Mouse (Mus musculus): ENCODE results near the gene Phf12. TPM values are rescaled to one million over a fixed set of nuclear protein-coding genes. Genes with fewer than 3 reads are reported as not detected.
A peak's percentile ranks its signal among the peaks of the same experiment; 100 is the strongest.

Phf12 gene
- polyA plus RNA-seq, 1 experiment: 27.0 TPM

DNA sequence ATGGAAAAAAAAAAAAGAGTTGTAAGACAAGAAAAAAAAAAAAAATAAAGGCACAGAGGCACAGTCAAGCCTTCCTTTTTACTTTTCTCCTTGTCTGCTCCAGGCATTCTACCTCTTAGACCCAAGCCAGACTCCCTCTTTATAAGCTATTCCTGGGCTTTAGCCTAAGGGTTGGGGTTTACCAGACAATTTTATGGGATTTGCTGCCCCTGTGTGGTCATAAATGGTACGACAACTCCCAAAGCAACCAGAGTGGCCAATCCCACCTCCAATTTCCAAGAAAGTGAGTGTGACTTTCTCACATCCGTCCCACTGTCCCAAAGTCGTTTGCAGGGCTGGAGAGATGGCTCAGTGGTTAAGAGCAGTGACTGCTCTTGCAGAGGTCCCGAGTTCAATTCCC, 15.4 kb upstream of the Phf12 start:
- under 1% methylated on average over 4 of the region's 4 CpGs for WGBS
- peak; percentile 48 for DNase-seq (ENCODE audit: low read depth, low spot score)

DNA sequence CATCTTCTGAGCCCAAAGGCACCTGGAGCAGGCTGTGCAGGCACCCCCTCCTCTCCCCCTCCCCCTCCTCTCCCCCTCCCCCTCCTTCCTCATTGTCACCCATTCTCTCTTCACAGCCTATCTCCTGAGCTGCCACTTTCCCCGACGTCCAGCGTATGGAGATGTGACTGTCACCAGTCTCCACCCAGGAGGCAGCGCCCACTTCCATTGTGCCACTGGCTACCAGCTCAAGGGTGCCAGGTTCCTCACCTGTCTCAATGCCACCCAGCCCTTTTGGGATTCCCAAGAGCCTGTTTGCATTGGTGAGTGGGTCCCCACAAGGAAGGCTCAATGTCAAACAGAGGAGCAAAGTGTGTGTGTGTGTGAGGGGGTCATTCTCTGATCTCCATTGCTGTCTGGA, 13.8 kb upstream of the Phf12 start:
- no peak for DNase-seq (ENCODE audit: low read depth, low spot score)
- 53% methylated on average over 4 of the region's 4 CpGs for WGBS

DNA sequence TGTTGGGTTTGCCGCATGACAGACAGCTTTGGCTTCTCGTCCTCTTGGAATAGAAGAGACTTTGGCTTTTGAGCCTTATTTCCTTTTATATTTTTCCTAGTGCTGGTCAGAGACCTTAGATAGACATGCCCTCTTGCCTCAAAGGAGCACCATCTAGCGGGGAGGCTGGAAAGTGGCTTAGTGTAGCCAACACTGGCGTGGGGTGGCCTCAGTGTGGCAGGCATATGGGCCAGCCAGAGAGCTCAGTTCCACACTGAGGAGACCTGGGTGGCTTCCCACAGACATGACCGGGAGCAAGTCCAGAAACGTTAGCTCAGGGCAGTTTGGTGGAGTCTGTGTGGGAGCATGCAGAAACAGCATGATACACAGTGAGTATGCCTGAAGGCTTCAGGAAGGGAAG, 11.8 kb upstream of the Phf12 start:
- DNase-seq (ENCODE audit: low read depth, low spot score): no peak
- whole genome bisulfite sequencing: 78% methylated on average over 6 of the region's 6 CpGs

DNA sequence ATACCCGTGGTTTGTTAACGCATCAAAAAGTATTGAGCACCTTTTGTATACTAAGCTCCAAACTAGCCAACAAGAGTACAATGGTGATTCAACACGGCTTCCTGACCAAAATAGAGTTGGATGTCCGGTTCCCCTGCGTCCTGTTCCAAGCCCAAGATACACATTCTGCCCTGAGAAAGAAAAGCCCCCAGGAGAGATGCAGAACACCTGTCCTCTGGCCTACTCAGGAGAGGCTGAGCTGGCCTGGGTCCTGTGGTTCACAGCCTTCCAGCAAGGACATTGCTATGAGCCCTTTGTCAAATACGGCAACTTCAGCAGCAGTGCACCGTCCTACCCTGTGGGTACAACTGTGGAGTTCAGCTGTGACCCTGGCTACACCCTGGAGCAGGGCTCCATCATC, 9.0 kb upstream of the Phf12 start:
- WGBS: 79% methylated on average over 7 of the region's 7 CpGs
- DNase-seq (ENCODE audit: low read depth, low spot score): no peak

DNA sequence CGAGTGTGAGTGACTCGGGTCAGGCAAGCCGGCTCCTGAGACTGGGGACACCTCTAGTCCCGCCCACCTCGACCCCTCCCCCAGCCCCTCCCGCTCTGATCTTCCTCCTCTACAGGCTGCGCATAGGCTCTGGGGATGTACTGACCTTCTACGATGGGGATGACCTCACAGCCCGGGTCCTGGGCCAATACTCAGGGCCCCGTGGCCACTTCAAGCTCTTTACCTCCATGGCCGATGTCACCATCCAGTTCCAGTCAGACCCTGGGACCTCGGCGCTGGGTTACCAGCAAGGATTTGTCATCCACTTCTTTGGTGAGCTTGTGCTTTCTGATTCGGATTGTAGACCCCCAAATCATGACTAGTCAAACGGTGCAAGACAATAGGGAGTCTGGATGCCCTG, 8.2 kb upstream of the Phf12 start:
- no peak for DNase-seq (ENCODE audit: low read depth, low spot score)
- whole genome bisulfite sequencing: 39% methylated on average over 15 of the region's 15 CpGs

DNA sequence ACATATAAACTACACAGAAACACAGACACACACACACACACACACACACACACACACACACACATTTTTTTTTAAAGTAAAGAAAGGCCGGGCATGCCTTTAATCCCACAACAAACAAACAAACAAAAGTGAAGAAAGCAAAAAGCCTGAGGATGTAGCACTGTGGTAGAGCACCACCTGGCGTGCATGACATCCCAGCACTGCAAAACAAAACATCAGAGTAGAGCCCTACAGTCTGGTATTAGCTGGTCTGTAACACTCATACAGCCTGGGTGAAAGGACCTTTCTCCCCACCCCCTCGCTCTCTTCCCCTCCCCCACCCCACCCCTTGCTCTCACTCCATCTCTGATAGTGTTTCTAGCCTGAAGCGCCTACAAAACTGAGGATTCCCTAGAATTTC, 6.7 kb upstream of the Phf12 start:
- no peak for DNase-seq (ENCODE audit: low read depth, low spot score)
- 29% methylated on average over 4 of the region's 4 CpGs for WGBS

DNA sequence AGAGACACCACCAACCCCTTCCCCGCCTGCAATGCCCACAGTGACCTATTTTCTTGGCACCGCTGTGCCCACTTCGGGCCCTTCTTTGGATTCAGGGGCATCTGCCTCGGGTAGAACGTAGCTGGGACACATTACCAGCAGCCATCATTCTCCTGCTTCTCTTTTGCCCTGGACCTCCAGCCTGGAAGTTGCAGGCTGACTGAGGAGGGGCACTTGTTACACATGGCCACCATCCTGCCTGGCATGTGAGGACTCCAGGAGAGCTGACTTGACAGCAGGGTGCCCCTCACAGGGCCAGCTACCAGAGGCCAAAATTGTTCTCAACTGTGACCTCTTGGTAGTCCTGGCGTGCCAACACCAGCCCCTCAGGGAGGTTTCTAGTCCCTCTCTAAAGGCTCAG, 4.4 kb upstream of the Phf12 start:
- no peak for DNase-seq (ENCODE audit: low read depth, low spot score)
- WGBS: 80% methylated on average over 6 of the region's 6 CpGs

DNA sequence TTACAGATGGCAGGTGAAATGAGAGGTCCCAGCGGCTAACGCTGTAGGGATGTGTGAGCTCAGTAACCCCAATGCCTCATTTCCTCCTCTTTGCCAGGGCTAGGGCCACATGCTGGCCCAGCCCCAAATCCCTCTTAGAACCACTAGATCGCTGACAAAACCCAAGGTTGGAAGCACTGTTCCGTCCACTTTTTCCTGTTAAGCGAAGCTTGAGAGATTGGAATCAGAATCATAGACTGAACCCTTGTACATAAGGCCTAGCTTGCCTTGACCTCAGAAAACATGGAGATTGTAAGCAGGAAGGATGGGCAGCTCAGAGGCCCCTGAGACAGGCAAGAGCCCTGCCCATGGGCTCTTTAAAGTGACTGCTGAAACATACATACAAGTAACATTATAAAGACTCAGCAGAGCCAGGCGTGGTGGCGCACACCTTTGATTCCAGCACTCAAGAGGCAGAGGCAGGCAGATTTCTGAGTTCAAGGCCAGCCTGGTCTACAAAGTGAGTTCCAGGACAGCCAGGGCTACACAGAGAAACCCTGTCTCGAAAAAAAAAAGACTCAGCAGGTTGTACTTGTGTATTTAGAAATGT, 3.2 kb upstream of the Phf12 start:
- no peak for DNase-seq (ENCODE audit: low read depth, low spot score)
- 79% methylated on average over 8 of the region's 8 CpGs for WGBS

DNA sequence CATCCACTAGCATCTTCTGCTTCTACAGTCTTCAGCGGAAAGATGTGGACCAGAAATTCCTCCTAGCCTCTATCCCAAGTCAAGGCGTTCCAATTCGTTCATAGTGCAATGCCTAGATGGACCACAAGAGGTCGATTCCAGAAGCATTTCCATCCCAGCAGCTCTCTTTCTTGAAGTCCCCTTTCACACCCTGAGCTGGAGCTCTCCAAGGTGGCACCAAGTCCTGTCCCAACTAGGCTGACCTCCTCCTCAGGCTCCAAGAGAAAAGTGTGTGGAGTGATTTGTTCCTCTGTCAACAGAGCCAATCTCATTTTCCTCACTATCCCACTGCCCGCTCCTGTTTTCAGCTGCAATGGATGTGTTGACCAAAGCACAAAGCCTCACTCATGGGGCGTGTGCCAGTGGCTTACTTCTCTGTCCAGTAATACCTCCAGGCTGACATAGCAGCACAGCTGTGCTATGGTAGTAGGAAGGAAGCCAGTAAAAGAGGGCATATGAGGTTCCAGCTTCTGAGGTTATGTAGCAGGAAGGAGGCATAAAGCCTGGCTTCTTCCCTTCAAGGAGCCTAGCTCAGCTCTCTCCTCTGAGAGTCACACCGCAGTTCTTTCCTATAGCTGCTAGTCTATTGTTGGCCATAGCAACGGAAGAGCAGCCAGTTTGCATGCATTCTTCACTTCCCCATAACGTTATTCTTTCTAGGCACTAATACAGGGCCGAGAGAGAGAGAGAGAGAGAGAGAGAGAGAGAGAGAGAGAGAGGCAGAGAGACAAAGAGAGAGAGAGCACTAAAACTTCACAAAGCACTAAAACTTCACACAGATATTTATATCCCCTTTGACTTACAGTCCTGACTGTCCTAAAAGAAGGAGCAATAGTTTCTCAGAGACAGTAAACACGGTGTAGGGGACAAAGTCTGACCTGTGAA, 2.0 kb upstream of the Phf12 start:
- peak; percentile 37 for DNase-seq (ENCODE audit: low read depth, low spot score)
- 21% methylated on average over 11 of the region's 11 CpGs for WGBS

DNA sequence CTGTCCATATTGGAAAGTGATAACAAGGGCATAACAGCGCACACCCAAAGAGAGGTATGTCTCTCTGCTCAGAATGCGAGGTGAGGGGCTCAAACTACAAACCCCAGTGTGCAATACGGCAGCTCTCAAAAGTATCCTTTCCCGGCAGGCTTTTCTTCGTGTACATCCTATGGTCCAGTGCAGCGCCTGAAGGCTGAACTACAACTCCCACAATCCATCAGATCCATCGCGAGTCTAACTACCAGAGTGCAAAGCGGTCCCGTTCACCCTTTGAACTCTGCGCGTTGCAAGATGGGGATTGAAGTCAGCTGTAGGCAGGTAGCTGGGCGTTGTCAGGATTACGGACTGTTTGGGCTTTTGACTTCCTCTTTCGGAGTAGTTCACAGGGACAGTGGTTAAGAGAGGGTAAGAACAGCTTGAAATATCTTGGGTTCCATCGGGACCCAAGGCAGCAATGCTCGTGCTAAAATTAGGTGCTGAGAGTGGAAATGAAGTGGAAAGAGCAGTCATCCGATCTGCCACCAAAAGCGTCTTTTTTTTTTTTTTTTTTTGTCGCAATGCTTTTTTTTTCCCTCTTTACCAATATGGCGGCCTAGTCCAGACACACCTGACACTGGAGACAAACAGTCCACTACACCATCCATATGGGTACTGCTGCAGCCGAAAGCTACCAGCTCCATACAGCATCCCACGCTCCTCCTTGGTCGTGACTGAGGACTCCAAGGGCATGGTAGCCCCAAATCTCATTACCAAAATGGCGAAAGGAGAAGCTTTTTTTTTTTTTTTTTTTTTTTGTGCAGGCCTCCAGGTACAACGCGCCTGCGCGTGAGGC, 729 bp upstream of the Phf12 start:
- DNase-seq (ENCODE audit: low read depth, low spot score): peak; percentile 100
- WGBS: under 1% methylated on average over 29 of the region's 29 CpGs

DNA sequence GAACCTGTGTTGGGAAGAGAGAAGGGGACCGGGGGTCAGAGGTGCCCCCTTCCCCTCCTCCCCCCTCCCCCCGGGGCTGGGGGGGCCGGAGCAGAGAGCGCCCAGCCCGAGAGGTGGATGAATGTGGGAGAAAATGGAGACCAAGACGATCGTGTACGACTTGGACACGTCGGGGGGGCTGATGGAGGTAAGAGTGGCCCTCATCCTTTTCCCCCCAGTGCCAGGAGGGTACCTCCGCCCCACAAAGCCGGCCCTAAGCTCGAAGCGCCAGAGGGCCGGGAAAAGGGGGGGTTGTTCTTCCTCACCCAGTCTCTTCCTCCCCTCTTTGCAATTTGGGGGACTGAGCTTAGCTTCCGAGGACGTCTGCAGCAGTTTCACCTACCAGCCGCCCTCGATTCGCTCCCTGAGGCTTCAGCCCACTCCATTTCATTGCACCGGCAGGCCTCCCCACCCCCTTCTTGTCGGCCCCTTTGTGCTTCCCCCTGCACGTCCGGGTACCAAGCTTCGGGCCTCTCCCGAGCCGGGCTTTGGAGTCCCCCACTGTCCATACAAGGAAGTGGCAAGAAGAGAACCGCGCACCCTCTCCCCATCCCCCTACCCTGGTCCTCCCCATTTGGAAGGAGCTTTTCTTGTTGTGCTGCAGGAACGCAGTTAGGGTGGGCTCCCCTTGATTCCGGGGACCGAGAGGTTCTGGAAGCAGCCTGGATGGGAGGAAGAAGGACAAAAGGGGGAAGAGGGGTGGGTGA, 810 bp downstream of the Phf12 start:
- DNase-seq (ENCODE audit: low read depth, low spot score): peak; percentile 14
- WGBS: under 1% methylated on average over 31 of the region's 32 CpGs

DNA sequence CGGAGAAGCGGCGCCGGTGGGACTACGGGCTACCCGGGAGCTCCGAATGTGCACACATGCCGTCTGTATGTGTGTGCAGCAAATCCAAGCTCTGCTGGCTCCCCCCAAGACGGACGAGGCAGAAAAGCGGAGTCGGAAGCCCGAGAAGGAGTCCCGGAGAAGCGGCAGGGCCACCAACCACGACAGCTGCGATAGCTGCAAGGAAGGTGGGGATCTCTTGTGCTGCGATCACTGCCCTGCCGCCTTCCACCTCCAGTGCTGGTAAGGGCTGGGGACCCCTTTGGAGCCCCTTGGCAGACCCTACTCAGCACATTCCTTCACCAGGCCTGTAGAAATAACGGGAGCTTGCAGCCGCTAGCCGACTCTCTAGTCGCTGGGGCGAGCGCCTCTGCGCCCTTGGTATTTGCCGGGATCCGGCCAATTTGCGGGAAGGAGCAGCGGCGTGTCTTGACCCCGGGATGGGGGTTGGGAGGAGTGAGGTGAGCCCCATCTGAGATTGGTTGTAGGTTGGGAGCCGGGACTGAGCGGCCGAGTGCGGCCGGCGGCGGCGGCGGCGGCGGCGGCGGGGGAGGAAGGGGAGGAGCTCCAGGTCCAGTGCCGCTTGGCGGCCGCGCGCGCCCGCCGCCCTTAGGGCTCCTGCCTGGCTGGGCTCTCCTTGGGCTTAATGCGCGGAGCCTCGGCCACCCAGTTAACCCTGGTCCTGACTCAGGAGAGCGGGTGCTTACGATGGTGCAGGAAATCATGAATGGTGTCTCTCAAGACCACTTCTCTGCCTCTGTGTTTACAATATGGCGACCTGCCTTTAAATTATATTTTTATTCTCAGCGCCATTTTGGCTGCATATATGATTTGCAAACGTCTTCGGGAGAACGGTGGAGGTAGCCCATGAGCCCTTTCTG, 1.6 kb downstream of the Phf12 start:
- WGBS: under 1% methylated on average over 57 of the region's 63 CpGs
- DNase-seq (ENCODE audit: low read depth, low spot score): peak; percentile 38

DNA sequence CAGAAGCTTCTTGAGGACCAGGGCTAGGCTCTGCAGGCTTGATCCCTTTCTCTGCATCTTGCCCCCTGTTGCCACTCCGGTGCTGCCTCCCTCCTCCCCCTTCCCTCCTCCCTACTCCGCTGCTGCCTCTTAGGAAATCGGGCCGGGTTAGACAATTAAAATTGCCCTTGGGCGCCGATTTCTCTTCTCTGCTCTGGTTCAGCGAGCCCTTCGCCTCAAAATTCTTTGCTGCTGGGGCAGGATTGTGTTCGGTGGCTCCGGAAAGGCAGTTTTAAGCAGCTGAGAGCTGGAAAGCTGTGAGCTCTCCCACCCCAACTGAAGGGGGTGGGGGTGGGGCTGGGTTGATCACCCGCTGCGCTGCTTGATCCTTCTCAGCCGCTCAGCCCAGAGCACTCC, 2.3 kb downstream of the Phf12 start:
- no peak for DNase-seq (ENCODE audit: low read depth, low spot score)
- under 1% methylated on average over 13 of the region's 13 CpGs for WGBS

DNA sequence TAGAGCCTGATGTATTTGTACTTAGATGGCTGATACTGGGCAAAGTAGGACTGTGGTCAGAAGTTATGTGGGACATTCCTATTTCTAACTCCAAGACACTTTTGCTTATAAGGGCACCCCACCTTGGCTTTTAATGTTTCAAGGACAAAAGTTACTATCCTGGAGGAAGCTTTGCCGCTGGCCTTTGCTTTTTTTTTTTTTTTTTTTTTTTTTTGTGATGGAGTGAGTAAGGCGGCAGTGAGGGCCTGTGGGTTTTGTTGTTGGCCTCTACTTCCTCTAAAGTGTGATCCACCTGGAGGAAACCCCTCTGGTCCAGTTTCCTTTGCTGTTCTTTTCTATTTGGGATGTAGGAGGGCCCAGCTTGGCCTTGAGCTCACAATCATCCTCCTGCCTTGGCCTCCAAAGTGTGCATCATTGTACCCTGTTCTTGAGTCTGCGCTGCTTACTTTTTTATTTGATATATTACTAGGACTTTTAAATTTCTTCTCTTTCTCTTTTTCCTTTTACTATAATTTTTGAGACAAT, 3.0 kb downstream of the Phf12 start:
- no peak for DNase-seq (ENCODE audit: low read depth, low spot score)
- WGBS: 63% methylated on average over 3 of the region's 3 CpGs

DNA sequence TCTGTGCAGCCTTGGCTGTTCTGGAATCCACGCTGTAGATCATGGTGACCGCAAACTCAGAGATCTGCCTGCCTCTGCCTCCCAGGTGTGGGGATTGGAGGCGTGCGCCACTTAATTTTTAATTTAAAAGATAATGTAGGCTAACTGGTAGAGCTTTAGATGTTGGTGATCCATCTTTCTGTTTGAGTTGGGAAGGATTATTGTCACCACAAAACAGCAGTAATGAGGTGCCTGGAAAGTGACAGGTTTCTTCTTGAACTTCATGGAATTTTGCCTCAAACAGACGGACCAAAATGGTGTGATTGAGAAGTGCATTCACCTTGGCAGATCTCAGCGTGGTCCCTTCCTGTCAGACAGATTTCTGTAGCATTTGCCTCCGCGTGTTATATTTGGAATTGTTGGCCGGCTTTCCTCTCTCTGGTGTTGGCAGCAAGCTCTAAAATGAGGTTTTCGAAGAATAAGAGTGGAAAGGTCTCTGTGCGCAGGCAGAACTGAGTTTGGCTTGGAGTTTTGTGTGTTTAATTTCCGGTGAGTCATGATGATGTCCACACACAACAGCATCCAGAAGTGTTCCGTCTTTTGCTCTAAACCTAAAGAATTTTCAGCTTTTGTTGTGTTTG, 6.6 kb downstream of the Phf12 start:
- no peak for DNase-seq (ENCODE audit: low read depth, low spot score)
- 73% methylated on average over 13 of the region's 13 CpGs for WGBS

DNA sequence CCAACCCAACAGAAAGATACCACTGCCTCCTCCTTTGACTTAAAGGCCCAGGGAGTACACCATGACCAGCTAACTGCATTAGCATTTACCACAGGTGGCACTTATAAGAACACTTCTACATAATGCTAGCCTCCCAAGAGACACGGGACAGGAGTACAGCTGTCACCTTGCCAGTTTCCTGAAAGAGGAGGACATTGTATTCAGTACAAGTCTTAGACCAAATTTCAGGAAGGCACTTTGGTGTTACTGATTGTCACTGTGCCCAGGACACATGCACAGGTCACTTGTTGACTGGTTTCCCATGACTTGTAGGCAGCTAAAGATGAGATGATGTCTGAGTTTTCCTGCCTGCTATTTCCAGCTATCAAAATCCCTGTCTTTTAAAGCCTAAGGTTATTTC, 13.0 kb downstream of the Phf12 start:
- WGBS: 15% methylated on average over 1 of the region's 1 CpGs
- no peak for DNase-seq (ENCODE audit: low read depth, low spot score)

DNA sequence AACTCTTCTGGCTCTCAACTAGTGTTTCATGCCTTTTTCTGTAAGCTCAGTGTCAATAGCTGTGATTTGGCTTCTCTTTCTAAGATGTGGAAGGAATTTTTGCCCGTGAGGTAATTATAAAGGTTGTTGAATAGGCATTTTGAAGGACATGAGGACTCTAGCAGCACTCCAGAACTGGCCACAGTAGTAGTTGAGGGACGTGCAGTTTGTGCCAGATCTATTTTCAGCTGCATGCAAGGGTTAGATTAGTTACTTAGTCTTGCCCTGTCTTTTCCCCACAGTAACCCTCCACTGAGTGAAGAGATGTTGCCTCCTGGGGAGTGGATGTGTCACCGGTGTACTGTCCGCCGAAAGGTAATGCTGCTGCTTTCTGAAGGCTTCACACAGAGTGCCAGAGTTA, 23.9 kb downstream of the Phf12 start:
- 88% methylated on average over 5 of the region's 5 CpGs for WGBS
- no peak for DNase-seq (ENCODE audit: low read depth, low spot score)

DNA sequence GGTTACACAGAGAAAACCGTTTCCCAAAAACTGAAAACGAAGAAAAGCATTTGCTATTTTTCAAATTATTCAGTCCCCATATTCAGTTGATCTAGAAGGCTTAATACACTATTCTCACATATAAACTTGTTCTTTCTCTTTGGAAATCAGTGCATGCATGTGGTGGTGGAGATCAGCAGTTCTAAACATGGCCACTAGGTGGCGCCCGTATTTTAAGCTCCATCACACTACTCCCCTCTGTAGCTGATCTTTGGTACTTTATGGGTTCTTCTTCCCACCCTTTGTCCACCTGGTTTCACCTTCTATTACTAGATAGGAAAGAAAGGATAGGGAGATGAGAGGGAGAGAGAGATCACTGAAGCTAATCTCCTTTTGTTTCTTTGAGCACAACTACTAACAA, 37.1 kb downstream of the Phf12 start:
- 18% methylated on average over 4 of the region's 4 CpGs for WGBS

More for the DNA sequence above, 37.1 kb downstream of the Phf12 start:
- no peak for DNase-seq (ENCODE audit: low read depth, low spot score)

Measured in large intestine, adult 2 months (tissue).